Mouse (Mus musculus): Measurements from ENCODE around the gene Adora2b.
"Not testable (repeated sequence)": the region's sequence is repeated elsewhere in the genome, so short reads cannot be mapped to it uniquely, and the experiment has no call there.

Adora2b gene

GRCm38 (mm10) chr11:62264018-62264417 is 15.2 kb downstream of the Adora2b start:
- no peak for DNase-seq (ENCODE audit: low spot score)

GRCm38 (mm10) chr11:62265642-62266041 is 16.9 kb downstream of the Adora2b start:
- DNase-seq (ENCODE audit: low spot score): no peak

- peak; percentile 52 for DNase-seq (ENCODE audit: low spot score)
These were observed 17.9 kb downstream of the Adora2b start for GRCm38 (mm10) chr11:62266466-62267214.

- no peak for DNase-seq (ENCODE audit: low spot score)
These were observed 19.6 kb downstream of the Adora2b start for GRCm38 (mm10) chr11:62268381-62268780.

- no peak for DNase-seq (ENCODE audit: low spot score)
These were observed 20.3 kb downstream of the Adora2b start for GRCm38 (mm10) chr11:62269097-62269496.

GRCm38 (mm10) chr11:62270851-62271250 is 22.1 kb downstream of the Adora2b start:
- no peak for DNase-seq (ENCODE audit: low spot score)

GRCm38 (mm10) chr11:62277086-62277485 is 28.3 kb downstream of the Adora2b start:
- DNase-seq (ENCODE audit: low spot score): no peak

- DNase-seq (ENCODE audit: low spot score): peak; percentile 75
These were observed 29.2 kb downstream of the Adora2b start for GRCm38 (mm10) chr11:62278027-62278426.

GRCm38 (mm10) chr11:62280675-62281600 is 32.2 kb downstream of the Adora2b start, which contains the start of the genes Zswim7 and Ttc19:
Zswim7 (minus strand) TSS chr11:62281375.
Ttc19 (plus strand) TSS chr11:62281473.
- DNase-seq (ENCODE audit: low spot score): peak; percentile 91

GRCm38 (mm10) chr11:62281601-62281997 is 32.8 kb downstream of the Adora2b start:
- peak; percentile 62 for DNase-seq (ENCODE audit: low spot score)

- DNase-seq (ENCODE audit: low spot score): not testable (repeated sequence)
These were observed 35.2 kb downstream of the Adora2b start for GRCm38 (mm10) chr11:62284020-62284419.

- no peak for DNase-seq (ENCODE audit: low spot score)
These were observed 36.2 kb downstream of the Adora2b start for GRCm38 (mm10) chr11:62285020-62285419.

GRCm38 (mm10) chr11:62287700-62288099 is 38.9 kb downstream of the Adora2b start:
- DNase-seq (ENCODE audit: low spot score): no peak

- DNase-seq (ENCODE audit: low spot score): no peak
These were observed 45.3 kb downstream of the Adora2b start for GRCm38 (mm10) chr11:62294121-62294520.

- no peak for DNase-seq (ENCODE audit: low spot score)
These were observed 50.1 kb downstream of the Adora2b start for GRCm38 (mm10) chr11:62298883-62299282.

- no peak for DNase-seq (ENCODE audit: low spot score)
These were observed 57.1 kb downstream of the Adora2b start for GRCm38 (mm10) chr11:62305866-62306265.

- DNase-seq (ENCODE audit: low spot score): no peak
These were observed 60.5 kb downstream of the Adora2b start for GRCm38 (mm10) chr11:62309296-62309695.

- no peak for DNase-seq (ENCODE audit: low spot score)
These were observed 66.2 kb downstream of the Adora2b start for GRCm38 (mm10) chr11:62314984-62315383.
